Mouse (Mus musculus): ENCODE measurements around the gene Xpo5. TPM values are rescaled to one million over a fixed set of nuclear protein-coding genes. Genes with fewer than 3 reads are reported as not detected.
A peak's percentile ranks its signal among the peaks of the same experiment; 100 is the strongest.

Gene Xpo5
- total RNA-seq, 2 experiments from 2014 or later, result 45.7 to 85.4 TPM

DNA sequence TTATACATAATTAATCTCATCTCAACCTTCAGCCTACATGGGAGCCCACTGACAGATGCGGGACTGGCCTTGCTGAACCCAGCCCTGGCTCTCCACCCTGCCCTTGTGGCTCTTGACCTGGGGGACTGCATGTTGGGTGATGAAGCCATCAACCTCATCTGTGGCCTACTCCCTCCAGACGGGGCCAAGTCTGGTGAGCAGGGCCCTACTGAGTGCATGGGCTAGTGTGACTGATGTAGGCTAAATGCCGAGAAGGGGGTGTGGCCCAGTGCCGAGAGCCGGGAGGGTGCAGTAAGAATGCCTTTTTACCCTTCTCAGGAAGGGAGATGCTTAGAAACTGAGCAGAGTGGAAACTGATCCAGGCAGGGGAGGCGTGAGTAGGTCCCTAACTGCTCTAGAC lies 52.6 kb downstream of the Xpo5 start:
- no peak for DNase-seq (ENCODE audit: low spot score in 2 of 2)

DNA sequence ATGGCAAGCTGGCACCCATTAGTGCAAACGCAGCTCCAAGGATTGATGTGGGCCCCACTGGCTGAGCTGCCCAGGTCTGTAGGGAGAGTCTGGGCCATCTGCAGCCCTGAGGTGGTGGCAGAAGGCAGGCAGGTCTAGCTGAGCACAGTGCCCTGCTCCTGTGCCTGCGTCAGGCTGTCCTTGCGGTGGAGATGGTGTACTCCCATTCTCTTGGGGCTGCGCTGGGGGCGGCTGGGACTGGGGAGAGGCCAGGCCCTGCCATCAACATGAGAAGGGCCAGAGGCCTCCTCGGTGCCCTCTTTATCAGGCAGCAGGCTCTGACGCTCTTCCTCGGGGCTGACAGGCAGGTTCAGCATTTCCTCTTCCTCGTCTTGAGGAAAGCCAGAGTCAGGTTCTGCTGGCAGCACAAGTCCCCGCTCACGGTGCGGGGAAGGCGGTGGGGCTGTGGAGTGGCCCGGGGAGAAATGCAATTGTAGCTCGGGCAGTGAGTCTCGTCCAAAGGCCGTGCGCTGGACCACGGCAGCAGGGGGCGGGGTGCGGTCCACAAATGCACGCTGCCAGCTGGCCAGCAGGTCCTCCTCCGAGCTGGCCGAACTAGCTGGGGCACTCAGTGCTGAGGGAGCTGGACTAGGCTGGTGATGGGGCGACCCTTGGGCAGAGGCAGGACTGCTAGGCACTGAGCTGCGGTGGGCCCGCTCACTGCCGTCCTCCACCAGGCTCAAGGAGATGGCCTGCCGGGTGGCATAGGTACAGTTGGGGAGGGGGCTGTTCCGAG lies 55.9 kb downstream of the Xpo5 start:
- DNase-seq (ENCODE audit: low spot score in 2 of 2), result no peak

DNA sequence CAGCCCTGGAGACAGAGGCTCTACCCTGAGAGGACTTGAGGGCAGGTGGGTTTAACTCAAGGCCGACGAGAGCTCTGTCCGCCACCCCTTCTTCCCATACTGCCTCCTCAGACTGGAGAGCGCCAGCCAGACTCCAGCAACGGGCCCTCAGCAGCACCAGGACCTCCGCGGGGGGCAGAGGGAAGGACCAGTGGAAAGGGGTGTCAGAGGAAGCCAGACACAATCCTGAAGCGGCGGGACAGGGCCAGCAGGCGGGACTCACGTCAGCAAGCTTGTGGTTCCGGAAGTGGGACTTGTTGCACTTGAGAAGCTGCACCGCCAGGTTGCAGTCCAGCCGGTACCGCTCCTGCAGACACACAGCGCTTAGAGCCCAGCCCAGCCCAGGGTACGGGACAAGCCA lies 57.1 kb downstream of the Xpo5 start:
- DNase-seq (ENCODE audit: low spot score in 2 of 2), result no peak

DNA sequence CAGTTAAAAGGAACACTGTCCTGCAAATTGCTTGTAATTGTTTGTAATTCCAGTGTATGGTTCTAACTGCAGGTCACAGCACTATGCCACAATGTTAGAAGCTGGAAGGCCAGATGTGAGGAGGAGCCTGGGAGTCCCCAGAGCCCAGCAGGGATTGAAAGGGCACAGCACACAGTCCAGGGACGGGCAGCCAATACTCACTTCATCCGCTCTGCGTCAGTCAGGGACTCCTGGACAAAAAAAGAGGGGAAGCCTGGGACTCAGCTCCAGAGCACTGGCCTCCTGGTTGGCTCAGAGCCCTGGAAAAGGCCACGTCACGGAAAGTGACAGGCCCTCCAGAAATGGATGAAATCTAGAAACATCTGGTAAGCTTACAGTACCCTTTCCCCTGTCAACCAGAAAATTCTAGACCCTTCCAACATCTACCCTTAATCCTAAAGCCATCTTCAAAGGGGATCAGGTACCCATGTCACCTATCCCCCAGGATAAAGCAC lies 59.7 kb downstream of the Xpo5 start:
- DNase-seq (ENCODE audit: low spot score in 2 of 2), result no peak

DNA sequence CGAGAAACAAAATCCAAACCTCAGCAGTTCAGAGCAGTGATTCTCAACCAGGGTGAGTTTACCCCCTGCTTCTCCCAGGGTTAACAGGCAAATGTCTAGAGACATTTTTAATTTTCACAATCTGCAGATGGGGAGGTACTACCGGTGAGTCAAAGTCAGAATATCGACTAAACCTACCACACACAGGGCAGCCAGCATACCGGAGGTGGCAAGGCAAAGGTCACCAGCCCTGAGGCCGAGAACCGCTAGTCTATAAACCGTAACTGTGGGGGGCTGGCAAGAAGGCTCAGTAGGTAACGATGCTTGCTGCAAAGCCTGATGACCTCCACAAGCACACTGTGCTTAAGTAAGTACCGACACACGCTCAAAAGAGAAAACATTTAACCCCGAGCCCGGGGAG lies 62.9 kb downstream of the Xpo5 start:
- no peak for DNase-seq (ENCODE audit: low spot score in 2 of 2)

DNA sequence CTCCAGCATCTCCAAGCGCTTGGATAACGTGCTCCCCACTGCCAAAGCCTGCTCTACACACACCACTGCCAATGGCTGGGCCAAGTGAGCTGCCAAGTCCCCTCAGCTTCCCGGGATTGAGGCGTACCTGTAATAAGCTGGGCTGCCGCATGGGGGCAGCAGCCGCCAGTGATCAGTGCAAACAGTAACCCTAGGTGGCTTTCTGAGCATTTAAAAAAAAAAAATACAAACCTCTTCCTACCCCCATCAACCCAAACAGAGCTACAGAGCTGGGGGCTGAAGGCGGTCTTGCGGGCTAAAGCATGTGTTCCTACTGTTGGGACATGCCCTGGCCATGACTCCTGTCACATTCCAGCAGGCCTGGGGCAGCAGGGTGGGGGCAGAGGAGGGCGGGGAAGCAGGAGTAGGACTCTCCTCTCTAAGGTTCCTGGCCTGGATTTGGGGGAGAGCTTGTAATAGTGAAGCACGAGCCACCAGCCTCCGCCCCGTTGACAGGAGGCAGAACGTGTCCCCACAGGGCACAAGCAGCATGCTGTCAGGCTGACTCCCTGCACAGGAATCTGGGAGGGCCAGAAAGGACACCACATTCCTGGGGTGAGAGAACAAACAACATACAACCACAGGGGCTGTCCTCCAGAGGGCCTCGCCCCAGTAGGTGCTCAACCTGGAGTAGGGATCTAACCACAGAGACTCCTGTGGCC lies 63.5 kb downstream of the Xpo5 start:
- DNase-seq (ENCODE audit: low spot score in 2 of 2), result peak; percentile 80

DNA sequence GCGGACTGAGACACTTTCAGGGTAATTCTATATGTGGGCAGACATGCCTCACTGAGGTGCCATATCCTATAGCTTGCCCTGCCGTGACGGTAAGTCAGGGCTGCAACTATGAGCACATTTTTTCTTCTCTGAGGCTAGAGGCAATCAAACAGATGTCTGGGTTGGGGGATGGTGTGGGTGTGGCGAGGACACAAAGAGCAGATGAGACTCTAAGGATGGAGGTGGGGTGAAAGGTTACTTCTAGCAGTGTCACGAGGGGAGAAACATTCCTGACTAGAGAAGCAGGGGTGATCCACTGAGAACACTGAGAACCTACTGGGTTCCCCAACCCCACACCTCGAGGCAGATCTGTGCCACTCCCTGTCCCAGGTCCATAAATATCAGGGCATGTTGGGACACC lies 64.4 kb downstream of the Xpo5 start:
- DNase-seq (ENCODE audit: low spot score in 2 of 2), result no peak

DNA sequence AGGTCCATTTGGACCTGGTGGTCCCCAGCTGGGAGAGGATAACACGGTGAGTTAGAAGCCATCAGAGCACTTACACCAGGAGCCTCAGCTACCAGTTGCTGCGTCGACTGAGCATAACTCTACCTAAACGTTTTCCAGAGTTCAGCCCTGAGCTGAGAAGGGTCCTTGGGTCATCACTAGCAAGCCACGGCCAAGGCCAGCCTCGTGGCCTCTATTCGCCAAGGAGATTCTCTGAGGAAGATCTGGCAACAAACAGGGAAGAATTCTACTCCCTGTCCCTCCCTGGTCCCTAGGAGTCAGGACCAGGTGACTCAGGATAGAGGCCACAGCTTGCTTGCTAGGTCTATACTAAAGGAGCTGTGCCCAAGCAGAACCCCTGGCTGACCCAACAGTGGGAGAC lies 64.9 kb downstream of the Xpo5 start:
- DNase-seq (ENCODE audit: low spot score in 2 of 2), result no peak

DNA sequence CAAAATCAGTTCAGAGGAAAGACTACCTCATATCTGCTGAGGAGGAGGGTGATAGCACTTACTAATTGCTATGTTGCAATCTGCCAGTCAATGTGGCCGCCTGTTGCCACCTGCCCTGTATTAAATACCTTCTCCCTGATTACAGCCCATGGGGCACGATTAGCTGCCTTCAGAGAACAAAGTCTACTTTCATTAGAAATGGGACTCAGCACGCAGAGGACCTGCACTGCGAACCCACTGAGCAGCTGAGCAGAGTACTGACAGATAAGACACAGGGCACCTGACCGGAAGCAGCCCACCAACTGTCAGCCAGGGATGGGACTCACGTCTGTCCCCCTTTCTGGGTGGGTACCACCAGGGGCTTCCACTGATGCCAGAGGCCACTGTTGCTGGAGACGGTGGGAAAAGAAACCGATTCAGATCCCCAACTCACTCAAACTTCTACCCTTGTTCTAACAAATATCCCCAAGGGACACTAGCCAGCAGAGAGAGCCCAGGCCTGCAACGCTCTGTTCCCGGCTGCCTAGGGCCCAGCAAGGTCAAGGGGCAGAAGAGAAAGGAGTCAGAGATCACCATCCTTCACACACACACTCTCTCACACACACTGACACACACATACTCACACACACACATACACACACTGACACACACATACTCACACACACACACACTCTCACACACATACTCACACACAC lies 65.6 kb downstream of the Xpo5 start:
- DNase-seq (ENCODE audit: low spot score in 2 of 2), result no peak

DNA sequence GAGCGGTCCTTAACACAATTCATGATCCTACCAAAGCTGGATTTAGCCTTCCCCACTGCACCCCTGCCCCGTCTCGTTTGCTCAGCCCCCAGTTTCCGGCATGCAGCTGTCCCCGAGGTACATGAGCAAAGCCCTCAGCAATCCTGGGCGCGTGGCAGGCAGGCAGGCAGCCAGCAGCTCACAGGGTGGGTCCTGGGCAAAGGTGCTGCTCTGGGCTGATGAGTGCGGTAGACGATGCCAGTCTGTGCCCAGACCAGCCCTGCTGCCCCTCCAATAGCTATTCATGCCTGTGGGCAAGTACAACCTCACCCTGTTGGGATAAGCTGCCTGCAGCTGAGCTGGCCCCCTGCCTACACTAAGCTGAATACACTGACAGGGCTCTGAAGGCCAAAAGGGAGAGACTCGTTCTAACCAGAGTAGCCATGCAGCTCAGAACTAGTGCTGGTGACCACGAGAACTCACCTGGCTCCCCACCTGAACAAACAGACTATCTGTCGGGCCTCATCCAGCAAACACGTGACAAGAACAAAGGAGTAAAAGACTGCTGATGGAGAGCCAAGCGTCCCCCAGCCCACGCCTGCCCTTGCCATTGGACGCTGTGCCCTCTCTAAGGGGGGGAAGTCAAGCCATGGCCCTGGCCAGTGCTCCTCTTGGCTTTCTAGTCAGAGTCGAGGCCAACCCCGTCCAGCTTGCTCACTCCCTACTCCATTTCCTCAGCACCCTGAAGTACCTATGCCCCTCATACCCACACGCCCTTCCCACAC lies 67.4 kb downstream of the Xpo5 start:
- no peak for DNase-seq (ENCODE audit: low spot score in 2 of 2)

DNA sequence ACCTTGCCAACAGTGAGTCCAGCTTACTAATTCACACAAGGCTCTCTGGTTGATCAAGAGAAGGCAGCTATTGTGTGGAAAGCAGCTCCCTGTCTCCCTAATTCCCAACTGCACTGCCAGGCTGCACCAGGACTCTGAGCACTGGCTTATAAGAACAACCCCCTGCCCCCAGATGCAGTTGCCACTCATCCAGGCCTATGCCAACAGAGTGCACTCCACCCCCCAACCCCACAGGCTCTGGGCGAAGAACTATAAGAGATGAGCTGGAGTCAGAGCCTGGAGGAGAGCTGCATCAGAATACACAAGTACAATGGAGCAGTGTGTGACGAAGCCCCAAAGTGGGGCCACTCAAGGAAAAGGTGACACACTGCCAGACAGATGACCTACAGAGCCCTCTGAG lies 69.5 kb downstream of the Xpo5 start:
- DNase-seq (ENCODE audit: low spot score in 2 of 2), result peak in 1 of 2 experiments; percentile 17

DNA sequence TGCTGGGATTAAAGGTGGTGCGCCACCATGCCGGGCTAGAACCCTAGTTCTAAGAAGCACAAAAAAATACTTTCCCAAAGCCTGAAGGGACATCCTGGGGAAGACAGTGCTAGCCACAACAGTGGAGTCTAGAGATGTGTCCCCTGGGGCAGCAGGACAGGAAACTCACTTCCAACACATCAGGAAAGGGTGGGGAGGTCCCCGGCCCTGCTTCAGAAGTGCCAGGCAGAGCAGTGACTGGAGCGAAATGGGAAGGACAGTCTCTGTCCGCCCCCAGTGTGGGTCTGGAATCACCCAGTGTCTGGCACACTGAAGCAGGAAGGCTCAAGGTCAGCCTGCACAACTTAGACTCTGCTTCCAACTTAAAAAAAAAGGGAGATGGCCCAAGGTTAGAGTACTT lies 70.1 kb downstream of the Xpo5 start:
- peak in 1 of 2 experiments; percentile 41 for DNase-seq (ENCODE audit: low spot score in 2 of 2)

DNA sequence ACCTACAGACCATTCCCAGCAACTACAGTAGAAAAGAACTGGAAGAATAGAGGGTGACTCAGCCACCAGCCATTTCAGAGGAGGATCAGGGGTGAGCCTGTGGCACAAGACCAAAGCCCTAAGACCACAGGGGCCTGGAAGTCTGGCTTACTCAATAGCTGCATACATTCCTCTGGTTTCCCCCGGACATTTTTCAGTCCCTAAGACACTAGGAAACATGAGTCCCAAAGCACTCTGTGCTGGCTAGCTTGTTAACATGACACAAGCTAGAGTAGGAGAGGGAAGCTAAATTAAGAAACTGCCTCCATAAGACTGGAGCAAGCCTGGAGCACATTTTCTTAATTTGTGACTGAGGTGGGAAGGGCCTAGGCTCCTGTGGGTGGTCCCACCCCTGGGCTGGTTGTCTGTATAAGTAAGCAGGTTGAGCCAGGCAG lies 71.2 kb downstream of the Xpo5 start:
- no peak for DNase-seq (ENCODE audit: low spot score in 2 of 2)

DNA sequence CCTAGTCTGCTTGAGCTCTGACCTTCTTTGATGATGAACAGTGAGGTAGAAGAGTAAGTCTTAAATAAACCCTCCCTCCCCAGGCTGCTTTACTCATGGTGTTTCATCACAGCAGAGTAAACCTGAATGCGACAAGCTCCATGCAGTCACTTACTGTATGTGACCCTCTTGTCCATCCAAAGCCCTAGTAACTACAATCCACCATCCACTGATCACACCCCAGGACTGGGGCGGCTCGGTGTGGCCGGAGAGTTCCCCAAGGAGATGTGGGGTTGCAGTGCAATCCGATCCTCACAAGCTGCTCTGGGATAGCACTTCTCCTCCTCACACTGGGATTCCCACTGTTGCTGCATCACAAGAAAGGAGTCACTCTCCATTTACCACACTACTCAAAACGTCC lies 71.9 kb downstream of the Xpo5 start:
- no peak for DNase-seq (ENCODE audit: low spot score in 2 of 2)

DNA sequence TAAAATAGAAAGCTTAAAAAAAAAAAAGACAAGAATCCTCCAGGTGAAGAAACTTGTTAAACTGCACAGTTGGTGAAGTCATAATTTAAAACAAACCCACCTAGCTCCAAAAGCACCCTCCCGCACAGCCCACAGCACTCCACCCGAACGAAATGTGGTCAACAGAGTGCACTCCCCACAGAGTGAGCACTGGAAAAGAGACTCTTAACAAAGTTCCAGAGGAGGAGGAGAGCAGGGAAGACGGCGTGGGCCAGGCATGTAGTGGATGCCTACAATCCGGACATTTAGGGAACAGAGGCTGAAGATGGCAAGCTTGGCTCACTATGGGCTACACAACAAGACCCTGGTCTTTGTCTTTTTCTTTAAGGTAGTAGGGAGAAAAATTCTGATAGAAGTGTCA lies 72.5 kb downstream of the Xpo5 start:
- DNase-seq (ENCODE audit: low spot score in 2 of 2), result no peak

DNA sequence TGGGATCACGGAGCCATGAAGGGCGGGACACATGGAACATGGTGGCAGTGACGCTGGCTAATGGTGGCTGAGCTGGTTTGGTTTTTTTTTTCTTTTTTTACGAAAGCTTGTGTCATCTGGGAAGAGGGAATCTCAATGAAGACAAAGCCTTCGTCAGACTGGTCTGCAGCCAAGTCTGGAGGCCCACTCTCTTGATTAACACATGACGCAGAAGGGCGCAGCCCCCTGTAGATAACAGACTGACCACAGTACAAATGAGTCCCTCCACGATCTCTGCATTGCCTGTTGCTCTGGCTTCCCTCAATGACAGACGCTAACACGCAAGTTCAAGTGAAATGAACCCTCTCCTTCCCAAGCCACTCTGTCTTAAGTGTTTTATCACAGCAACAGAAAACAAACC lies 72.9 kb downstream of the Xpo5 start:
- DNase-seq (ENCODE audit: low spot score in 2 of 2), result no peak

DNA sequence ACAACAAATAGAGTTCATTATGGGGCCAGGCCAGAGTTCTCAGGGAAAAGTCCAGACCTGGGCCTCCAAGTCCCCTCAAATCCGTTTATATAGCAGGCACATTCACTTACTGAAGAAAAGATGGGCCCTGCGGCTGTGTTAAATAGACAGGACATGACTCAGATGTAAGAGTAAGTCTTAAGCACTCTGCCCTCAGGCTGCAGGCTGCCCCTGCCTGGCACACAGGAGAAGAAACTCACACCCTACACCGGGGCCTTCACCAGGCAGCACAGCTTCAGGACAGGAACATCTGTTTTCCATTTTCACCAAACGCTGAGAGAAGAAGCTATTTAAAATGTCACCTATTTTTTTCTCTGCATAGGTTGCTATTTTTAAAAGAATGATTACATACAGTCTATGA lies 75.0 kb downstream of the Xpo5 start:
- peak in 1 of 2 experiments; percentile 21 for DNase-seq (ENCODE audit: low spot score in 2 of 2)

DNA sequence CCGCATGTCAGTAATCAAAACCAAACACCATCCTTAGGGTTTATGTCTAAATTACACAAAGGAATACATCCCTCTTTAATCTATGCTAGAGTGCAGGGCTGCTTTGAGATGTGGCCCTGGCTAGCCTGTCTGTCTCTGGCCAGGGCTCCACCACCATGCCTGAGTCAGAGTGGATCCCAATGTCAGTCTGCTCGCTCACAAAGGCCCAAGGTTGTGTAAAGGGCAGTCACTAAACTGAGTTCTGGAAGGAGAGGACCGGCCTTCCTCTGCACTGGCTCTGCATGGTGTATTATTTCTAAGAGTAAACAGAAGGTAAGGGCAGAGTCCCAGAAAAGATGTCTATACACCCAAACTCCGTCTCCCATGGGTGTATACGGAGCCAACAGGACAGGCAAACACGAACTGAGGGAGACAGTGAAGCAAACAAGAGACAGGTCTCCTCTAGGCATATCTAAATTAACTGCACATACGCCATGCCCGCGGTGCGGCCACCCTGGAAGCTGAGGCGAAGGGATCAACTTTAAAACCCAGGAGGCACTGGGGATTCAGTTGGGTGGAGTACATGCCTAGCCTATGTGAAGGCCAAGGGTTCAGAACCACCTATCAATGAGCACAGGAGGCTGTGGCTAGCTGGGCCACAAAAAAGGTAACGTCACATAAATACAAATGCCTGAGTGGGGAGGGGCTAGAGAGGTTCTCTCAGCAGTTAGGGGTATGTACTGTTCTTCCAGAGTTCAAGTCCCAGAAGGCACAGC lies 75.6 kb downstream of the Xpo5 start:
- peak in 1 of 2 experiments; percentile 21 for DNase-seq (ENCODE audit: low spot score in 2 of 2)

DNA sequence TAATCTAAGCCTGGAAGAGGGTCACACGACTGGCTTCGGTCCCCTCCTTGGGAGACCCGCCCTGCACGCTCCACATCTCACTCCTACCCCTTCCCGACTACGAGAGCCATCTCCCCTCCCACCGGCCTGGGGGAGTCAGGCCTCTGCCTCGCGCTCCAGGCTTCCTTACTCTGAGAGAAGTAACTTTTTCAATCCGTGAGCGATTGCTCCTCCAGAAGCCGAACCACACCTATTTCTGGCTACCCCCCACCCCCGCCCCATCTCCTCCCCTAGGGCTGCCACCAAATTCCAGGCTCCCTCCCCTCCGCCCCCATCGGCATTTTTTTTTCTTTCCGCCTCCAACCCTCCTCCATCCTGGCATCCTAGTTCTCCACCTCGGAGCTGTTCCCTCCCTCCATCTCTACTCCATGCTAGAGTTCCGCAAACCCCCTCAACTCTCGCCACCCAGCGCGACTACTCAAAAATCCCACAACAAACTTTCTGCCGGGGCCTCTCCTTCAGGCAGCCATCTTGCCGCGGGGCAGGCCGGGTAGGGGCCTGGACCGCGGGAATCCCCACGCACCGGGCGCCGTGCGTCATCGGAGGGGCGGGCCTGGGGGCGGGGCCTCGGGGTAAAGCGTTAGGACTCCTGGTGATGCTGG lies 80.0 kb downstream of the Xpo5 start, which contains the start of gene Tjap1:
Gene Tjap1, minus strand, starts transcription at position 544 of the 641 bp plus-strand sequence.
- peak; percentile 83 to 85 for DNase-seq (ENCODE audit: low spot score in 2 of 2)

DNA sequence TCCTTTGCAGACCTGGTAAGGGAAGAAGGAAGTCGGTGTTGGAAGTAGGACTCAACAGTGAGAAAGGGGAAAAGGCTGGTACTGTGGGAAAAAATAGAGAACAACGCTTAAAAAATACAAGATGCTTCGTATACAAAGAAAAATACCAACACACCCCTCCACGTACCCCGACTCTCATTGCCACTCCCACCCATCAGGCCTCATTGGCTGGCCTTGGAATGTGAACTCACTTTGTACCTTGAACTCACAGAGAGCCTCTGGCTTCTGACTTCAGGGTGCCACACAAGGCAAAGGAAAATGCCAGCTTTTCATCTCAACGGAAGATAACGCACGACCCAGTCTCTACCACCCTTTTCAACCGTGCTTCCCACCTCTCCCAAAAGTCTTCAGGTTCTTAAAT lies 80.6 kb downstream of the Xpo5 start:
- no peak for DNase-seq (ENCODE audit: low spot score in 2 of 2)

All from adrenal gland, adult 18-20 months (tissue).